Mouse (Mus musculus): Measurements from ENCODE around the gene Ang4. TPM values are rescaled to one million over a fixed set of nuclear protein-coding genes. Genes with fewer than 3 reads are reported as not detected.
"Not testable (repeated sequence)": the region's sequence is repeated elsewhere in the genome, so short reads cannot be mapped to it uniquely, and the experiment has no call there.

Gene Ang4
- total RNA-seq (2021), result not detected in 2 replicates
- long read RNA-seq, result 0 reads

GRCm38 (mm10) chr14:51773490-51773889 lies at the start of gene Ang4:
Gene Ang4, minus strand, starts transcription at chr14:51773590.
- no peak for DNase-seq

- DNase-seq, result no peak
These were observed 26.4 kb upstream of the Ang4 start, which contains the start of gene AY358078 for GRCm38 (mm10) chr14:51799746-51800145. Gene AY358078, plus strand, starts transcription at chr14:51800046.

GRCm38 (mm10) chr14:51794106-51794505 lies 20.7 kb upstream of the Ang4 start:
- DNase-seq, result no peak

GRCm38 (mm10) chr14:51789196-51789595 lies 15.8 kb upstream of the Ang4 start:
- no peak for DNase-seq

GRCm38 (mm10) chr14:51787061-51787460 lies 13.7 kb upstream of the Ang4 start:
- DNase-seq, result no peak

GRCm38 (mm10) chr14:51786335-51786734 lies 12.9 kb upstream of the Ang4 start:
- no peak for DNase-seq

- no peak for DNase-seq
These were observed 5.6 kb upstream of the Ang4 start for GRCm38 (mm10) chr14:51778865-51779481.

GRCm38 (mm10) chr14:51777791-51778190 lies 4.4 kb upstream of the Ang4 start:
- no peak for DNase-seq

GRCm38 (mm10) chr14:51771378-51771777 lies 2.0 kb downstream of the Ang4 start:
- not testable (repeated sequence) for DNase-seq

GRCm38 (mm10) chr14:51755944-51756343 lies 17.4 kb downstream of the Ang4 start:
- DNase-seq, result no peak

- peak; percentile 20 for DNase-seq
These were observed 32.8 kb downstream of the Ang4 start for GRCm38 (mm10) chr14:51740347-51741170.

- no peak for DNase-seq
These were observed 34.0 kb downstream of the Ang4 start for GRCm38 (mm10) chr14:51739150-51739993.

- no peak for DNase-seq
These were observed 34.8 kb downstream of the Ang4 start for GRCm38 (mm10) chr14:51738411-51739149.

GRCm38 (mm10) chr14:51737967-51738366 lies 35.4 kb downstream of the Ang4 start:
- DNase-seq, result no peak

- no peak for DNase-seq
These were observed 56.3 kb downstream of the Ang4 start, which contains the start of gene Gm5800 for GRCm38 (mm10) chr14:51717083-51717482. Gene Gm5800, minus strand, starts transcription at chr14:51717183.

Other genes starting within 250 kb of the Ang4 start
- gene Gm5622, start 220.8 kb downstream of the Ang4 start, total RNA-seq (2021), result not detected in 2 replicates
- not detected in 2 replicates for gene Gm17175, start 199.5 kb downstream of the Ang4 start, total RNA-seq (2021)
- gene Gm17174, start 181.5 kb downstream of the Ang4 start, total RNA-seq (2021), result not detected in 2 replicates
- not detected in 2 replicates for gene Gm17078, start 162.3 kb downstream of the Ang4 start, total RNA-seq (2021)
- gene Gm4181, start 137.9 kb downstream of the Ang4 start, total RNA-seq (2021), result not detected in 2 replicates
- gene Gm17079, start 78.1 kb downstream of the Ang4 start, total RNA-seq (2021), result not detected in 2 replicates
- gene Gm5800, start 56.4 kb downstream of the Ang4 start, total RNA-seq (2021), result not detected in 2 replicates
- gene AY358078, start 26.5 kb upstream of the Ang4 start, total RNA-seq (2021), result not detected in 2 replicates
- not detected in 2 replicates for gene Ear6, start 80.1 kb upstream of the Ang4 start, total RNA-seq (2021)
- gene Mettl17, start 111.3 kb upstream of the Ang4 start, total RNA-seq (2021), result 32.1 and 42.2 TPM in 2 replicates
- gene Slc39a2, start 119.3 kb upstream of the Ang4 start, total RNA-seq (2021), result 0.61 and 1.2 TPM in 2 replicates
- 226 and 243 TPM in 2 replicates for gene Ndrg2, start 140.6 kb upstream of the Ang4 start, total RNA-seq (2021)
- not detected in 2 replicates for gene Tppp2, start 144.8 kb upstream of the Ang4 start, total RNA-seq (2021)
- gene Rnase13, start 149.2 kb upstream of the Ang4 start, total RNA-seq (2021), result not detected in 2 replicates
- gene Arhgef40, start 211.1 kb upstream of the Ang4 start, total RNA-seq (2021), result 55.7 and 59.3 TPM in 2 replicates
- gene Tmem253, start 242.1 kb upstream of the Ang4 start, total RNA-seq (2021), result 0.97 and 1.8 TPM in 2 replicates
- gene Zfp219, start 247.1 kb upstream of the Ang4 start, total RNA-seq (2021), result 58.4 and 63.3 TPM in 2 replicates